Mouse (Mus musculus): ENCODE data around the gene Agbl4.

DNA sequence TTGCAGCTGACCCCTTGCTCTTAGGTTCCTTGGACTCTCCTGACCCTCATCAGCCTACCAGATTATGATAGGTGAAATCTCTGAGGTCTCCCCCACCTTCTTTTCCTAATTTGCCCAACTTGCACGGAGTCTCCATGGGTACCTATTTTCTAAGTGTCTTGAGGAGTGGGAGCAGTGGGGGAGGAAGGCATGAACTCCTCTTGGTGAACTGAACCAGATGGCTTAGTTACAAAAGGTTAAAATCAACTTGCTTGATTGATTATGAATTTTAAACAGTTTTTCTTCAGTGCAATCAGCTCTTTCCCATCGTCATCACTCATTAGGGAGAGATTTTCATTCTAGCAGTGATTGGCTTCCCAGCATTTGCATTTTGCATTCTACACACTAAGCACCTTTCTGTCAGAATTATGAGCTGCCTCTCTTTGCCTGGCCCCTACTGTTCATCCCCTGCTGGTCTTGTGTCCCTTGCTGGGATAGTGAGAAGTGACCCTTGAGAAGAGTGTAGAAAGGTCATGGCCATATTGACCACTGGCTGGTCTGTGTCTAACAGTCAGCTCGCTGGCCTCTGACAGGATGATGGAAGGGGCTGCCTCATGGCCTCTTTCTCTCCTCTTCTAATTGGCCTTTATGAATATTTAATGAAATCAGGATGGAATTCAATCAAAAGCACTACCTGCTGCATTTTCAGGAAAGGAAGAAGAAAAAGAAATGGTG is 897.2 kb downstream of the Agbl4 start:
- TF ChIP-seq CTCF (IDR thresholded peaks at IDR 0.05; ENCODE audit: extremely low read depth, insufficient read depth, low read length) (no peak), POLR2A (IDR thresholded peaks at IDR 0.05; ENCODE audit: extremely low read depth, insufficient read depth, low read length) (no peak)

All from cortical plate, adult 2 months (tissue).